Mouse (Mus musculus) kidney, adult 2 months (tissue): ENCODE measurements around the gene Btf3. TPM values are rescaled to one million over a fixed set of nuclear protein-coding genes. Genes with fewer than 3 reads are reported as not detected.

Experiments
- DNase-seq: peaks from one replicate; pipeline ENCODE4 v3.0.0; 2021
- H3K27ac ChIP-seq: fragments of 200-500 bp; 2 replicates; pipeline ENCODE4 v1.5.1; 2012; ENCODE audit warnings: low read depth, low read length, control low read depth, inconsistent platforms; ENCODE audit not compliant: insufficient read depth
- H3K27me3 ChIP-seq: fragments of 200-500 bp; replicated peaks from 2 replicates; pipeline ENCODE4 v1.6.1; 2012; ENCODE audit warnings: mild to moderate bottlenecking, moderate library complexity, low read length, inconsistent platforms; ENCODE audit not compliant: control insufficient read depth, insufficient read depth
- H3K36me3 ChIP-seq: fragments of 200-500 bp; 2 replicates; pipeline ENCODE4 v1.6.1; 2012; ENCODE audit warnings: mild to moderate bottlenecking, moderate library complexity, low read length, inconsistent platforms; ENCODE audit not compliant: control insufficient read depth, insufficient read depth
- H3K4me1 ChIP-seq: fragments of 200-500 bp; 2 replicates; pipeline ENCODE4 v1.6.1; 2011; ENCODE audit warnings: low read length; ENCODE audit not compliant: control insufficient read depth, insufficient read depth
- H3K4me3 ChIP-seq: fragments of 200-500 bp; 2 replicates; pipeline ENCODE4 v1.5.1; 2011; ENCODE audit warnings: mild to moderate bottlenecking, low read depth, low read length, control low read depth; ENCODE audit not compliant: insufficient read depth
- CTCF ChIP-seq: fragments of 200-500 bp; conservative IDR thresholded peaks from 2 replicates; pipeline ENCODE4 v1.5.1; 2011; ENCODE audit warnings: low read depth, mild to moderate bottlenecking, control low read depth, low read length, moderate library complexity, mixed read lengths; ENCODE audit not compliant: insufficient read depth, insufficient read length
- POLR2A ChIP-seq: fragments of 200-500 bp; IDR thresholded peaks from one replicate; pipeline ENCODE4 v1.6.1; 2011; ENCODE audit warnings: low read depth, low read length, control low read depth
- WGBS: fragments of 180-500 bp; shearing (Covaris S2); methylation state at CpG from one replicate; pipeline ENCODE4 v1.1.7; 2018; 5-methylcytosine and 5-hydroxymethylcytosine counted together
- polyA plus RNA-seq: library from polyadenylated mRNA; depleted of rRNA; stranded (reverse); fragments of >200 nt; gene quantifications from 2 replicates; pipeline ENCODE4 v1.2.3, GENCODE M21; 2012

Btf3 gene
- polyA plus RNA-seq, 1 experiment = 173 TPM

DNA sequence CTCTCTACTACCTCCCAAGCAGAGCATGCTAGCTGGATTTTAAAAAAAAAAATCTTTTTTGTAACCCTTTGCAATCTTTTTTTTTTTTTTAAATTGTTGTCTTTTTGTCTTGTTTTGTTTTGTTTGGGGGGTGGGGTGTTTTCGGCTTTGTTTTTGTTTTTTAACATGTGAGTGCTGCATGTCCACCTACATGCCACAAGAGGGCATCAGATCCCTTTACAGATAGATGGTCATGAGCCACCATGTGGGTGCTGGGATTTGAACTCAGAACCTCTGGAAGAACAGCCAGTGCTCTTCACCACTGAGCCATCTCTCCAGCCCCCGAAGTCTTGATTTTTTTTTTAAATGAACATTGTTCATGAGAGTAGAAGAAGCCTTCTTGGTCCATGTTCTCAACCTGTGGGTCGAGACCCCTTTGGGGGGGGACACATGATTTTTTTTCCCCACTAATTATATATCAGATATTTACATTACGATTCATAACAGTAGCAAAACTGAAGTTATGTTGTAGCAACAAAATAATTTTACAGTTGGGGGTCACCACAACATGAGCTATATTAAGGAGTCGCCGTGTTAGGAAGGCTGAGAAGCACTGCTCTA lies 18.8 kb downstream of the Btf3 start:
- no peak for DNase-seq
- Histone ChIP-seq H3K4me1 (no peaks in the 10 kb centered on the region), H3K27ac (no peak overlapping the region), H3K4me3 (no peak overlapping the region), H3K36me3 (no peaks in the 10 kb centered on the region), H3K27me3 (0 out of 2 replicates have a peak, but pooled peaks cover 2% of the 10 kb centered on the region)
- WGBS = 94% methylated on average over 6 of the region's 6 CpGs
- TF ChIP-seq POLR2A = no peak
- no peak for TF ChIP-seq CTCF

DNA sequence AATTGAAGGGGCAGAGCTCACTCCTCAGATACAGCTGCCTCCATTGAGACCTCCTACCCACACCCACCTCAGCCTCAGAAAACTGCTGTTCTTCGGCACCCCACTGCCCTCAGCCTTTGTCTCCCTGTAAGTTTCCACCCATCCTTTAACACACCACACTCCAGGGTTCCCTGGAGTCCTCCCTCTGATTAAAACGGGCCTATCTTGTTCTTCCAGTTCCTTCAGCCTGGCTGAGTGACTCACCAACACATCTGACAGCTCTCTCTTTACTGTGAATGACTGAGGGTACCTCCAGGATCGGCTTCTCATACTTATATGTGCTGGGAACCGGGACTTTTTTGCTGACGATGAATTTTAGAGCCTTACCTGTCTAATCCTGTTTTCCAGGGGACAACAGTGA lies 20.7 kb downstream of the Btf3 start:
- no peaks in the 10 kb centered on the region for H3K4me1 ChIP-seq
- no peak overlapping the region for H3K4me3 ChIP-seq
- H3K27ac ChIP-seq = no peak overlapping the region
- H3K27me3 ChIP-seq = 0 out of 2 replicates have a peak, but pooled peaks cover 2% of the 10 kb centered on the region
- TF ChIP-seq CTCF (no peak), POLR2A (no peak)
- H3K36me3 ChIP-seq = no peaks in the 10 kb centered on the region
- DNase-seq = no peak
- WGBS = 57% methylated on average over 5 of the region's 5 CpGs

DNA sequence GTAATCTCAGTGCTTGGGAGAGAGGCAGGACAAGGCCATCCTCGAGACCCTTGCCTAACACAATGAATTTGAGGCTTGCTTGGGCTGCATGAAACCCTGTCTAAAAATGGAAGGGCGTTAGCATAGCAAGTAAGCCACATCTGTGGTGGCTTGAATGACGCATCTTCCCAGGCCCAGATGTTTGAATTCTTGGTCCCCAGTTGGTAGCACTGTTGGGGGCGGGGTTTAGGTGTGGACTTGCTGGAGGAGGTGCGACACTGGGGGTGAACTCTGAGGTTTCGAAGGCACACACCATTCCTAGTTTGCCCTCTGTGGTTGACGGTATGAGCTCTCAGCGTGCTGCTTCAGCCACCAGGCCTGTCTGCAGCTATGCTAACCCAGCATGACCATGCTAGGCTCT lies 25.1 kb downstream of the Btf3 start:
- H3K27me3 ChIP-seq = no peaks in the 10 kb centered on the region
- H3K27ac ChIP-seq = no peak overlapping the region
- H3K4me3 ChIP-seq = no peak overlapping the region
- H3K36me3 ChIP-seq = no peaks in the 10 kb centered on the region
- TF ChIP-seq POLR2A (no peak), CTCF (no peak)
- DNase-seq = no peak
- no peaks in the 10 kb centered on the region for H3K4me1 ChIP-seq
- WGBS = 88% methylated on average over 8 of the region's 8 CpGs

DNA sequence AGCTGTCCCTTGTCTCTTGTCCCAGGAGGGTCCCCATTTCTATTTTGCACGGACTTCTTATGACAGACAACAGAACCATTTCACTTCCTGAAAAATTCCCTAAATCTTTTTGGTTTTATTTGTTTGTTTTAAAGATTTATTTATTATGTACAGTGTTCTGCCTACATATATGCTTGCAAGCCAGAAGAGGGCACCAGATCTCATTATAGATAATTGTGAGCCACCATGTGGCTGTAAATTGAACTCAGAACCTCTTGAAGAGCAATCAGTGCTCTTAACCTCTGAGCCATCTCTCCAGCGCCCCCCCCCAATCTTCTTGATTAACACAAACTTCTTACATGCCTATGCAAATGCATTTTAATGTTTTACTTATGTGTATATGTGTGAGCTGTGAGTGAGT lies 26.1 kb downstream of the Btf3 start:
- DNase-seq = no peak
- H3K36me3 ChIP-seq = no peaks in the 10 kb centered on the region
- WGBS = 48% methylated on average over 2 of the region's 2 CpGs
- H3K27ac ChIP-seq = no peak overlapping the region
- no peaks in the 10 kb centered on the region for H3K27me3 ChIP-seq
- TF ChIP-seq CTCF = no peak
- no peak for TF ChIP-seq POLR2A
- H3K4me1 ChIP-seq = no peaks in the 10 kb centered on the region
- H3K4me3 ChIP-seq = no peak overlapping the region

DNA sequence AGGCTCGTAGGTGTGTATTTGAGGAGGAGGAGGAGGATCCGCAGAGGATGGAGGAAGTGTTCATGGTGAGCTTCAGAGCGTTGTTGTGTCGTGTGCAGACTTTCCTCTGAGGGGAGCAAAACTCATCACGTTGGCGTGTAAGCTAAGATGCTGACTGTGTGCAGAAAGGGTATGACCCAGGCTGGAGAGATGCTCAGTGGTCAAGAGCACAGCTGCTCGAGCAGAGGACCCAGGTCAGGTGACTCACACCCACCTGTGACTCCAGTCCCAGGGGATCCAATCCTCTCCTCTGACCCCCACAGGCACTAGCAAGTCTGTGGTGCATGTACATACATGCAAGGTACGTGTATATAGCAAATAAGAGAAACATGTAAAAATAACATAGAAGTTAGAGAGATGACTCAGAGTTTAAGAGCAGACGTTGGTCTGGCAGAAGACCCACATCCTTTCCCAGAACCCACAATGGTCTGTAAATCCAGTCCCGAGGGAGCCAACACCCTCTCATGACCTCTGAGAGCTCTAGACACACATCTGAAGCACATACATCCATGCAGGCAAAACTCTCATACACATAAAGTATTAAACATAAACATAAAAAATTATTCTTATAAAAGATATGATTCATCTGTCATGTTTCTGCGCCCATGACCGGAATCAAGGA lies 35.7 kb downstream of the Btf3 start:
- H3K27ac ChIP-seq = no peak overlapping the region
- no peaks in the 10 kb centered on the region for H3K4me1 ChIP-seq
- 78% methylated on average over 12 of the region's 12 CpGs for WGBS
- no peaks in the 10 kb centered on the region for H3K27me3 ChIP-seq
- no peak for DNase-seq
- no peak overlapping the region for H3K4me3 ChIP-seq
- TF ChIP-seq POLR2A (no peak), CTCF (no peak)
- H3K36me3 ChIP-seq = no peaks in the 10 kb centered on the region

DNA sequence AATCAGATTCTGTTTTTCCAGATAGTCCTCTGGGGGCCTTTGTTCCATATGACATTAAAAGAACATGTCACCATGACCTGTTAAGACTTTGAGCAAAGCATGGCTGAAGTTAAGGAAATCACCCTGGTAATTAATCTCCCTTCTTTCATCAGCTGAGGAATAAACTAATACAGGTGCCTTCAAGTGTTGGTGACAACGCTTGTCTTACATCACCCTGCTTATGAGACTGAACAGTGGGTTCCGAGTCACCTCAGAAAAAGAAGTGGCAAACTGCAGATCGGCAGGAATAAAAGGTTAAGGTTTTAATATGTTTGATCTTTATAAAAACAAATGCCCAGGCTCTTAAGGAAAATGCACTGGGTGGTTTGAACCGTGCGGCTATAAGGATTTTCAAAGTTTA lies 37.1 kb downstream of the Btf3 start, which contains the start of gene Gm21976:
TSS of gene Gm21976 (plus strand) at position 202 of the 400 bp plus-strand sequence.
- H3K4me3 ChIP-seq = no peak within 1 kb of the TSS
- H3K27me3 ChIP-seq = no peaks in the 10 kb centered on the region
- TF ChIP-seq CTCF = no peak
- TF ChIP-seq POLR2A = no peak
- 88% methylated on average over 5 of the region's 5 CpGs for WGBS
- DNase-seq = no peak
- no peaks in the 10 kb centered on the region for H3K36me3 ChIP-seq
- H3K4me1 ChIP-seq = no peaks in the 10 kb centered on the region
- no peak within 1 kb of the TSS for H3K27ac ChIP-seq

DNA sequence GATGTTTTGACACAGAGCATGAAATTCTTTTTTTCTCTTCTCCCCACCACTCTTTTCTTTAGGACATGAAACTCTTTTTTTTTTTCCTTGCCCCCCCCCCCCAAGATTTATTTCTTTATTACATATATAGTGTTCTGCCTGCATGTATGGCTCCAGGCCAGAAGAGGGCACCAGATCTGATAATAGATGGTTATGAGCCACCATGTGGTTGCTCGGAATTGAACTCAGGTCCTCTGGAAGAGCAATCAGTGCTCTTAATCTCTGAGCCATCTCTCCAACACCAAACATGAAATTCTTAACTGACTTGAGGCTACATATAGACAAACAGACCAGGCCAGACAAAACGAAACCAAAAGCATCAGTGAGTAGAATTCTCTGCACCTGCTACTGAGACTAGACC lies 39.3 kb downstream of the Btf3 start:
- Histone ChIP-seq H3K36me3 (peaks cover 2% of the 10 kb centered on the region; the same call in 1 of the 2 replicates), H3K4me3 (no peak overlapping the region), H3K27me3 (no peaks in the 10 kb centered on the region), H3K4me1 (no peaks in the 10 kb centered on the region), H3K27ac (no peak overlapping the region)
- TF ChIP-seq CTCF (no peak), POLR2A (no peak)
- DNase-seq = no peak
- 96% methylated on average over 2 of the region's 2 CpGs for WGBS
